Mouse (Mus musculus): ENCODE measurements at regions not wholly inside any gene's neighbourhood (a gene's known extent, or its start where the extent isn't known, plus 50 kb on each side); places are given as distances from the start of the nearest gene placed in this dataset.

DNA sequence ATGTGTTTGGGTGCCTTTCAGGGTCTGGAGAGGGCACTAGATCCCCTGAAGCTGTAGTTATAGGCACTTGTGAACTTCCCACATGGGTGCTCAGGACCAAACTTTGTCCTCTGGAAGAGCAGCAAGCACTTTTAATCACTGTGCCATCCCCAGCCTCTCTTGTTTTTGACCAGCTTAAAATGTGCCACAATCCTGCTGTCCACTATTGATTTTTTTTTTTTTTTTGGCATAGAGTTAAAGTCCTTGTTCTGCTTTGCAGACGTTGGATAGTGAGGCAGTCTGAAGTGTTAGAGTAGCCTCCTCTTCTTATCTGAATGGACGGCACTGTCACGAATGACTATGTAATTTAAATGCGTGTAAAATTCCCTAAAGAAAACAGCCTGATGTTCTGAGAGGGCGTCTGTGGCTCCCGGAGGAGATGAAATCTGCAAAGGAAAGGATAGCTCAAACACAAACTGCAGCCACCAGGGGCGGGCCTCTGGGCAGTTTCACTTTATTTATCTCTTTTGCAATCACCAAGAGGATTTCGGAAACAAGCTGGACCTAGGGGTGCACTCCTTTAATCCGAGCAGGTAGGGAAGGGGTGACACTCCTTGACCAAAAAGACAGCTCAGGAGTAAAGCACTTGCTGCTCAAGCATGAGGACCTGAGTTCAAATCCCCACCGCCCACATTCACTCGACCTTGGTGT lies 63.5 kb upstream of the Smyd2 start:
- Histone ChIP-seq H3K36me3 (ENCODE audit: control insufficient read depth, insufficient read depth, low read length) (no peaks in the 10 kb centered on the region), H3K27ac (ENCODE audit: low read depth, low read length) (no peak overlapping the region), H3K9me3 (replicated peaks; ENCODE audit: control insufficient read depth, low read length) (no peaks in the 10 kb centered on the region), H3K27me3 (replicated peaks; ENCODE audit: control insufficient read depth, insufficient read depth, low read length) (no peaks in the 10 kb centered on the region), H3K4me1 (ENCODE audit: control insufficient read depth, insufficient read depth, low read length) (no peaks in the 10 kb centered on the region), H3K9ac (ENCODE audit: low read length) (no peak overlapping the region), H3K4me3 (ENCODE audit: low read depth, low read length) (no peak overlapping the region), H3K4me2 (ENCODE audit: low read length) (no peak overlapping the region)
- DNase-seq (ENCODE audit: low spot score): no peak
- WGBS: 73% methylated on average over 11 of the region's 11 CpGs
- ATAC-seq: no peak

DNA sequence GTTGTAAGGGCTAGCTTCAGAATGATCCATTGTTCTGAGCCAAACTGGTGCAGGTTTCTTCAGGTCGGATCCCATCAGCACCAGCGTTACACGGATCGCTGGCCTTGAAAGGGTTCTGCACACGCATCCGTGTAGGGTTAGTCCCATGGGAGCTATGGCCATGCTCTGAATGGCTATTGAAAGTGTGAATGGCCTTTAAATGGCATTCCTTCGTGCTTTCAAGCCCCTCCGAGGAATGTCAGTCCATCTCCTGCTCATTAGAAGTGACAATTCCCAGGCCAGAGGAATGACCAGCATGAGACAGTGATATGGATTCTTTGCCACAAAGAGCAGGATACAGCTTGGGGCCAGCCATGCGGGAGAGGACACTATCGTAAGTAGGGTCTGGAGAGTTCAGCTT lies 56.1 kb upstream of the Smyd2 start:
- H3K9me3 ChIP-seq (replicated peaks; ENCODE audit: control insufficient read depth, low read length): no peaks in the 10 kb centered on the region
- DNase-seq (ENCODE audit: low spot score): no peak
- H3K4me1 ChIP-seq (ENCODE audit: control insufficient read depth, insufficient read depth, low read length): no peaks in the 10 kb centered on the region
- H3K4me2 ChIP-seq (ENCODE audit: low read length): no peak overlapping the region
- H3K4me3 ChIP-seq (ENCODE audit: low read depth, low read length): no peak overlapping the region
- no peaks in the 10 kb centered on the region for H3K27me3 ChIP-seq (replicated peaks; ENCODE audit: control insufficient read depth, insufficient read depth, low read length)
- WGBS: 35% methylated on average over 10 of the region's 10 CpGs
- no peaks in the 10 kb centered on the region for H3K36me3 ChIP-seq (ENCODE audit: control insufficient read depth, insufficient read depth, low read length)
- no peak overlapping the region for H3K9ac ChIP-seq (ENCODE audit: low read length)
- H3K27ac ChIP-seq (ENCODE audit: low read depth, low read length): no peak overlapping the region
- no peak for ATAC-seq

- ATAC-seq (no peak), DNase-seq (ENCODE audit: low spot score) (no peak)
- no peaks in the 10 kb centered on the region for H3K27me3 ChIP-seq (replicated peaks; ENCODE audit: control insufficient read depth, insufficient read depth, low read length)
- WGBS: 85% methylated on average over 9 of the region's 9 CpGs
- H3K27ac ChIP-seq (ENCODE audit: low read depth, low read length): no peak overlapping the region
- no peaks in the 10 kb centered on the region for H3K9me3 ChIP-seq (replicated peaks; ENCODE audit: control insufficient read depth, low read length)
- no peaks in the 10 kb centered on the region for H3K4me1 ChIP-seq (ENCODE audit: control insufficient read depth, insufficient read depth, low read length)
- no peak overlapping the region for H3K4me3 ChIP-seq (ENCODE audit: low read depth, low read length)
- H3K9ac ChIP-seq (ENCODE audit: low read length): no peak overlapping the region
- no peak overlapping the region for H3K4me2 ChIP-seq (ENCODE audit: low read length)
- no peaks in the 10 kb centered on the region for H3K36me3 ChIP-seq (ENCODE audit: control insufficient read depth, insufficient read depth, low read length)
These were observed 53.5 kb upstream of the Smyd2 start for GRCm38 (mm10) chr1:189975660-189976059.

- ATAC-seq (peak; percentile 83), DNase-seq (ENCODE audit: low spot score) (peak; percentile 95)
- Histone ChIP-seq H3K27ac (ENCODE audit: low read depth, low read length) (no peak overlapping the region), H3K9me3 (replicated peaks; ENCODE audit: control insufficient read depth, low read length) (no peaks in the 10 kb centered on the region), H3K9ac (ENCODE audit: low read length) (peak overlapping the region; percentile 30; the same call in 1 of the 2 replicates), H3K4me3 (ENCODE audit: low read depth, low read length) (no peak overlapping the region), H3K27me3 (replicated peaks; ENCODE audit: control insufficient read depth, insufficient read depth, low read length) (no peaks in the 10 kb centered on the region), H3K36me3 (ENCODE audit: control insufficient read depth, insufficient read depth, low read length) (no peaks in the 10 kb centered on the region), H3K4me1 (ENCODE audit: control insufficient read depth, insufficient read depth, low read length) (no peaks in the 10 kb centered on the region), H3K4me2 (ENCODE audit: low read length) (peak overlapping the region; percentile 27; the same call in 1 of the 2 replicates)
- 17% methylated on average over 13 of the region's 13 CpGs for WGBS
These were observed 50.7 kb upstream of the Smyd2 start for GRCm38 (mm10) chr1:189972790-189973406.
